Mouse (Mus musculus): ENCODE measurements around the gene Tjp1.
A peak's percentile ranks its signal among the peaks of the same experiment; 100 is the strongest.

Gene Tjp1

GRCm38 (mm10) chr7:65430401-65430800 lies 97.2 kb downstream of the Tjp1 start:
- peak; percentile 29 for DNase-seq

GRCm38 (mm10) chr7:65424519-65424918 lies 103.1 kb downstream of the Tjp1 start:
- DNase-seq: peak; percentile 35

GRCm38 (mm10) chr7:65422456-65422855 lies 105.1 kb downstream of the Tjp1 start:
- no peak for DNase-seq

- peak; percentile 78 for DNase-seq
These were observed 106.1 kb downstream of the Tjp1 start for GRCm38 (mm10) chr7:65421451-65421850.

- no peak for DNase-seq
These were observed 107.7 kb downstream of the Tjp1 start for GRCm38 (mm10) chr7:65419926-65420325.

- DNase-seq: no peak
These were observed 108.6 kb downstream of the Tjp1 start for GRCm38 (mm10) chr7:65419012-65419411.

GRCm38 (mm10) chr7:65418366-65418911 lies 109.1 kb downstream of the Tjp1 start:
- no peak for DNase-seq

GRCm38 (mm10) chr7:65417231-65418100 lies 110.1 kb downstream of the Tjp1 start:
- DNase-seq: peak; percentile 84

GRCm38 (mm10) chr7:65416506-65416905 lies 111.1 kb downstream of the Tjp1 start:
- DNase-seq: no peak

- DNase-seq: peak; percentile 32
These were observed 113.3 kb downstream of the Tjp1 start for GRCm38 (mm10) chr7:65413946-65414945.

GRCm38 (mm10) chr7:65410668-65411067 lies 116.9 kb downstream of the Tjp1 start:
- peak; percentile 57 for DNase-seq

GRCm38 (mm10) chr7:65406427-65406826 lies 121.2 kb downstream of the Tjp1 start:
- no peak for DNase-seq

GRCm38 (mm10) chr7:65402516-65402915 lies 125.1 kb downstream of the Tjp1 start:
- no peak for DNase-seq

GRCm38 (mm10) chr7:65401622-65402021 lies 126.0 kb downstream of the Tjp1 start:
- no peak for DNase-seq

- no peak for DNase-seq
These were observed 131.7 kb downstream of the Tjp1 start for GRCm38 (mm10) chr7:65395891-65396290.

- DNase-seq: no peak
These were observed 132.4 kb downstream of the Tjp1 start for GRCm38 (mm10) chr7:65395166-65395565.

GRCm38 (mm10) chr7:65394672-65395071 lies 132.9 kb downstream of the Tjp1 start:
- DNase-seq: no peak

GRCm38 (mm10) chr7:65393704-65394452 lies 133.7 kb downstream of the Tjp1 start:
- no peak for DNase-seq

- no peak for DNase-seq
These were observed 134.6 kb downstream of the Tjp1 start for GRCm38 (mm10) chr7:65392986-65393385.

GRCm38 (mm10) chr7:65389539-65389938 lies 138.0 kb downstream of the Tjp1 start:
- DNase-seq: no peak

- DNase-seq: peak; percentile 40
These were observed 139.2 kb downstream of the Tjp1 start for GRCm38 (mm10) chr7:65388243-65389013.

Measured in kidney, postnatal 14 days (tissue).